Mouse (Mus musculus) kidney, adult 2 months (tissue): ENCODE data around the gene Meis1. TPM values are rescaled to one million over a fixed set of nuclear protein-coding genes. Genes with fewer than 3 reads are reported as not detected.
A peak's percentile ranks its signal among the peaks of the same experiment; 100 is the strongest.

Source experiments
- DNase-seq: peaks from one replicate; pipeline ENCODE4 v3.0.0; 2021
- H3K27ac ChIP-seq: fragments of 200-500 bp; 2 replicates; pipeline ENCODE4 v1.5.1; 2012; ENCODE audit warnings: low read depth, low read length, control low read depth, inconsistent platforms; ENCODE audit not compliant: insufficient read depth
- H3K27me3 ChIP-seq: fragments of 200-500 bp; replicated peaks from 2 replicates; pipeline ENCODE4 v1.6.1; 2012; ENCODE audit warnings: mild to moderate bottlenecking, moderate library complexity, low read length, inconsistent platforms; ENCODE audit not compliant: control insufficient read depth, insufficient read depth
- H3K36me3 ChIP-seq: fragments of 200-500 bp; 2 replicates; pipeline ENCODE4 v1.6.1; 2012; ENCODE audit warnings: mild to moderate bottlenecking, moderate library complexity, low read length, inconsistent platforms; ENCODE audit not compliant: control insufficient read depth, insufficient read depth
- H3K4me1 ChIP-seq: fragments of 200-500 bp; 2 replicates; pipeline ENCODE4 v1.6.1; 2011; ENCODE audit warnings: low read length; ENCODE audit not compliant: control insufficient read depth, insufficient read depth
- H3K4me3 ChIP-seq: fragments of 200-500 bp; 2 replicates; pipeline ENCODE4 v1.5.1; 2011; ENCODE audit warnings: mild to moderate bottlenecking, low read depth, low read length, control low read depth; ENCODE audit not compliant: insufficient read depth
- CTCF ChIP-seq: fragments of 200-500 bp; conservative IDR thresholded peaks from 2 replicates; pipeline ENCODE4 v1.5.1; 2011; ENCODE audit warnings: low read depth, mild to moderate bottlenecking, control low read depth, low read length, moderate library complexity, mixed read lengths; ENCODE audit not compliant: insufficient read depth, insufficient read length
- POLR2A ChIP-seq: fragments of 200-500 bp; IDR thresholded peaks from one replicate; pipeline ENCODE4 v1.6.1; 2011; ENCODE audit warnings: low read depth, low read length, control low read depth
- WGBS: fragments of 180-500 bp; shearing (Covaris S2); methylation state at CpG from one replicate; pipeline ENCODE4 v1.1.7; 2018; 5-methylcytosine and 5-hydroxymethylcytosine counted together
- polyA plus RNA-seq: library from polyadenylated mRNA; depleted of rRNA; stranded (reverse); fragments of >200 nt; gene quantifications from 2 replicates; pipeline ENCODE4 v1.2.3, GENCODE M21; 2012

Meis1 gene
- polyA plus RNA-seq, 1 experiment = 6.2 TPM

DNA sequence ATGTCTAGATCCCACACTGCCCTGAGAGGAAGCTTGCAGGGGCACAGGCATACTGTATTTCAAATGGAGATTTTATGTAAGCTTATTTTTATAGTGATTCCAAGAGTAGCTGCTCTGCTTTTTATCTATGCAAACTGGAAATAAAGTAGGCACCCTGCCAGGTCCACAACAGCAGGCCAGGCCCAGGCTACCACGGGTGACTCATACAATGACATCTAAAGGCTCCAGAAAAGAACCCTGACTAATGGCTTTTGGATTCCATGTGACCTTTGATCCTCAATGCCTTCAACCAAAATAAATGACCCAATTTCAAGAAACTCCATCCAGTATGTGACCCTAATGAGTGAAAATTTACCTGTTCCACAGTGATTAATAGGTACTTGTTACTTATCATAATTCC is 91.4 kb downstream of the Meis1 start:
- no peak overlapping the region for H3K27ac ChIP-seq
- H3K27me3 ChIP-seq = no peaks in the 10 kb centered on the region
- H3K36me3 ChIP-seq = no peaks in the 10 kb centered on the region
- DNase-seq = peak; percentile 45
- no peak overlapping the region for H3K4me3 ChIP-seq
- peaks cover 4% of the 10 kb centered on the region; the same call in 1 of the 2 replicates for H3K4me1 ChIP-seq
- WGBS = 12% methylated on average over 1 of the region's 1 CpGs
- TF ChIP-seq CTCF = no peak
- no peak for TF ChIP-seq POLR2A

DNA sequence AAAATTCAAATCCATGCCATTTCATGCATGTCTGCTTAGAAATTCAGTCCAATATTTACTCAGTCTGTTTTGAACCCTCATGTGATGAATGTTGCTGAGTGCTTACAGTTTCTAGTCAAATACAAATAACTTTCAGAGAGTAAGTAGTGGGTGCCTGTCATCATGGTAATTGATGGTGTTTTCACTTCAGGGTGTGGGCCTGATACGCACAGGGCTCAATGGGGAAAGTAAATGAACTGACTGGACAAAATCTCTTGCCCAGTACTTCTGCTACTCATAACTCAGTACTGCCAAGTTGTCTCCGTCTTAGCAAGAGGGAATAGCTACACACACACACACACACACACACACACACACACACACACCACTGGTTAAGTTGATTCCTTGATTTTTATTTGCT is 92.0 kb downstream of the Meis1 start:
- no peaks in the 10 kb centered on the region for H3K36me3 ChIP-seq
- no peak overlapping the region for H3K27ac ChIP-seq
- peaks cover 4% of the 10 kb centered on the region; the same call in 1 of the 2 replicates for H3K4me1 ChIP-seq
- no peak for TF ChIP-seq POLR2A
- TF ChIP-seq CTCF = no peak
- DNase-seq = no peak
- H3K4me3 ChIP-seq = no peak overlapping the region
- WGBS = 73% methylated on average over 2 of the region's 2 CpGs
- no peaks in the 10 kb centered on the region for H3K27me3 ChIP-seq

DNA sequence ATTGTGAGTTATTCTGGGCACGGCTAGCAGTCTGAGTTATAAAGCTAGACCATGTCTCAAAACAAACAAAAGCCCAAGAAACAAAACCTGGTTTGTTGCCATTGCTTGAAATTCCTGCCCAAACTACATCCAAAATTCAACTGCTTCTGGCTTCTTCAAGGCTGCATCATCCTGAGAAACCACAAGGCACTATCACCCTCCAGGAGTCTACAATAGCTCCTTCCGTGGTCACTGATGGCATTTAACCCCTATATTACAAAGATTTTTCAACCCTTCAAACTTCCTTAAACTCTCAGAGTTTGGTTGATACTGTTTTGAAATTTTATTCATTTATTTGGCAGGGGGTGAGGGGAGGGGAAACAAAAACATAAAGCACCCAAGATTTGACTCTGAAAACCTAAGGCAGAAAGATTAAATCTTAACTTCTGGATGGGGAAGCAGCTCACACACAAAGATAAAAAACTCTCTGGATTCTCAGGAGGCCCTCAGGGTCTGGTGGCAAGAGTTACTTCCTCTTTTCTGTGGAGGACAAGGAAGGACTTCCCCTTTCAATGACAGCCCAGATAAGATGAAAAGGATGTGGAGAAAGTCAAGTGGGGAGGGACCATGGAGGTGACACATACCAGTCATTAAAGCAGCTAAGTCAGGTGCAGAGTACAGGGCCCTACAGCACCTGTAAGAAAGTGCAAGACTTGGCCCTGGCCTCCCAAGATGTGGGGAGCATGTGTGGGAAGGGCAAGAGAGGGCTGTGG is 94.0 kb downstream of the Meis1 start:
- H3K27ac ChIP-seq = no peak overlapping the region
- peak; percentile 6 for DNase-seq
- no peak for TF ChIP-seq CTCF
- TF ChIP-seq POLR2A = no peak
- H3K4me3 ChIP-seq = no peak overlapping the region
- H3K36me3 ChIP-seq = no peaks in the 10 kb centered on the region
- H3K4me1 ChIP-seq = peaks cover 4% of the 10 kb centered on the region; the same call in 1 of the 2 replicates
- 66% methylated on average over 2 of the region's 2 CpGs for WGBS
- H3K27me3 ChIP-seq = no peaks in the 10 kb centered on the region

DNA sequence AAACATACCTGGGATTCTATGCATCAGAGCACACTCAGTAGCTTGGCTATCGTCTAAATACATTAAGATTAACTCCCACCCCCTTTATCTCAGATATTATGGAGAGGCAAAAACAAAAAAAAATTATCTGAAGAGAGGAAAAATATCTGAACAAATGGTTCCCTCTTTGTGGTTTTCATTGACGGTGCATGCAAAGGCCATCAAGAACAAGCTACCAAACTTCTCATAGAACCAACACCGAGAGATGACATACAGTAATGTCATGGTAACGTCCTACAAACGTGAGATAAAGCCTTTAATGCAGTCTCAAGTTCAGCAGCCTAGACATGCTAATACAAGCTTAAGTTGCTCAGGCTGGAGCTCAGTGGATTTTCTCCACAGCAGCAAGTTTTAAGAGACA is 95.5 kb downstream of the Meis1 start:
- TF ChIP-seq POLR2A (no peak), CTCF (no peak)
- Histone ChIP-seq H3K4me3 (no peak overlapping the region), H3K36me3 (no peaks in the 10 kb centered on the region), H3K27ac (no peak overlapping the region), H3K4me1 (peaks cover 4% of the 10 kb centered on the region; the same call in 1 of the 2 replicates), H3K27me3 (no peaks in the 10 kb centered on the region)
- 80% methylated on average over 5 of the region's 5 CpGs for WGBS
- DNase-seq = no peak

DNA sequence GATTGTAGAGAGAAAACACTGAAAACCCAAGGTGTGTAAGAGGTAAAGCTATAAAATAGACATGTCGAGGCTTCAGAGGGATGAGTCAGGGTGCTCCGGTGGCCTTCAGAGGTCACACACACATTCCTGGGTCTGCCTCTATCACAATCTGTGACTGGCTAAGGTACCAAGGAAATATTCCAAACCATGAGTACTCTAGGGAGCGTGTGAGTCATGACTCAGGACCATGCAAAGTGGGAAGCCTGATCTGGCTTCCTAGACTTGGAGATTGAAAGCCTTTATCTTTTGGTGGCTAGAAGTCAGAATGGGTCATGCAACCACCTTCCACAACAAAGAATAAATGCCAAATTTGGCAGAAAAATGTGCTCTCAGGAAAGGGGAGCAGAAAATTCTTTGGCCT is 98.1 kb downstream of the Meis1 start:
- Histone ChIP-seq H3K27ac (no peak overlapping the region), H3K36me3 (no peaks in the 10 kb centered on the region), H3K4me1 (no peaks in the 10 kb centered on the region), H3K27me3 (no peaks in the 10 kb centered on the region), H3K4me3 (no peak overlapping the region)
- no peak for TF ChIP-seq CTCF
- no peak for TF ChIP-seq POLR2A
- 91% methylated on average over 3 of the region's 3 CpGs for WGBS
- no peak for DNase-seq

DNA sequence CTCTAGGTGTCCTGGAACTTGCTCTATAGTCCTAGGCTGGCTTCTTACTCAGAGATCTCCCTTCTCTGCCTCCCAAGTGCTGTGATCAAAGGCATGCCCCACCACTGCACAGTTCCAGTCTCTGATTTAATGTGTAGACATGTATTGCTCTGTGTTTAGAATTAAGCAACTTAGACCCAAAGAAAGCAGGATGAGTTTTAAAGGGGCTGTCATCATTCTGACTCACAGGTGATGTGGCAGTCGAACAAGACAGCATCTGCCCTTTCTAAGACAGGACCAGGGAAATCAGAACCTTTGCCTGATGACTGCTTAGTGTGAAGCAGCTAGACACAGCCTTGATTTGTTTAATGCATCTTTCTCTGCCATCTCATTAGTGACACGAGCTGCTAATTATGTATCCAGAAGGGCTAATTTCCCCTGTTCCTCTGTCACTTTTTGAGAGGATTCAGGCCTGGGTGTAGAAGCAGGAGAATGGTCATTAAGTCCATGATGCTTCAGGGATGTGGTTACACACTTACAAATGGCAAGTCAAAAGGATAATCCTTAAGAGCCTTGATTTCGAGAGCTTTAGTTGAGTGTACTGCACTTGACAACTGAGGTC is 99.5 kb downstream of the Meis1 start:
- H3K27ac ChIP-seq = no peak overlapping the region
- no peak overlapping the region for H3K4me3 ChIP-seq
- no peak for TF ChIP-seq CTCF
- TF ChIP-seq POLR2A = no peak
- H3K36me3 ChIP-seq = no peaks in the 10 kb centered on the region
- H3K27me3 ChIP-seq = no peaks in the 10 kb centered on the region
- DNase-seq = no peak
- H3K4me1 ChIP-seq = no peaks in the 10 kb centered on the region
- 83% methylated on average over 3 of the region's 3 CpGs for WGBS

DNA sequence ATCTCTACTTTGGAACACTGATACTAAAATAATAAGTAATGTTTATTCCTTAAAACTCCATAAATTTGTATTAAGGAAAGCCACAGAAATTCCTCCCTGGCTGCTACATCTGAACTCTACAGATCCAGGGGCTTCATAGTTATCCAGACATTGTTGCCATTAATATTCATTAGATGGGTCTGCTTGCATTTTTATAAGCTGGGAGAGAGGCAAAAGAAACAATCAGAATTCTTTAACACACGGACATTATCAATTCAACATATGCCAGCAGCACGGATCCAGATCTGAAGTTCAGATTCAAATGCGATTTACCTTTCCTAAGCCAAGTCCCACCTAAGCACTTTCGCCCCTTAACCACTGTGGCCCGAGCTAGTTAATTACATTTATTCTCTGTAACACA is 100.9 kb downstream of the Meis1 start:
- 76% methylated on average over 5 of the region's 5 CpGs for WGBS
- no peak overlapping the region for H3K4me3 ChIP-seq

More for the DNA sequence above, 100.9 kb downstream of the Meis1 start:
- Histone ChIP-seq H3K36me3 (no peaks in the 10 kb centered on the region), H3K27me3 (no peaks in the 10 kb centered on the region), H3K4me1 (no peaks in the 10 kb centered on the region), H3K27ac (no peak overlapping the region)
- TF ChIP-seq CTCF = no peak
- DNase-seq = no peak
